Comparison of ENCODE assay signal across 11 mouse cellular contexts in genomic region chr9:45040066-45040845, GRCm38 (mm10). TPM values are rescaled to one million over a fixed set of nuclear protein-coding genes. Genes with fewer than 3 reads are reported as not detected.
A peak's percentile ranks its signal among the peaks of the same experiment; 100 is the strongest.
DNase-seq lines count a peak whose midpoint lies in the region; ATAC-seq and TF ChIP-seq lines count a peak whose summit lies in the region.
"Had no signal": no experiment of that assay in that cellular context is flagged by ENCODE, and none has a peak within 500 bp of the region (broad histone marks: within the 10 kb centered on the region; RNA-seq: fewer than 3 reads in every experiment).

No protein-coding gene starts in this region.

- DNase-seq in heart, adult 2 months, result no peak
- DNase-seq in embryonic facial prominence, embryonic 14.5 days (ENCODE audit: low spot score), result no peak
- DNase-seq in kidney, postnatal 36 days, result peak; percentile 49 to 50
- peak; percentile 12 for DNase-seq in neural tube, embryonic 10.5 days (ENCODE audit: extremely low spot score, low spot score)
- DNase-seq in testis, postnatal 14 days (ENCODE audit: low spot score), result no peak
- DNase-seq in cerebellum, postnatal 10 days, result no peak
- DNase-seq in thymus, postnatal 0 days (ENCODE audit: low spot score), result no peak

- 12% methylated on average over 14 of the region's 14 CpGs for WGBS in heart, embryonic 15.5 days
- 13% methylated on average over 14 of the region's 14 CpGs for WGBS in heart, adult 2 months
- WGBS in embryonic facial prominence, embryonic 14.5 days, result 16% methylated on average over 14 of the region's 14 CpGs

- H3K9ac ChIP-seq in heart, embryonic 15.5 days, result no peak overlapping the region
- no peak overlapping the region for H3K9ac ChIP-seq in heart, adult 2 months (ENCODE audit: low read depth, low read length)
- 0 out of 2 replicates have a peak overlapping the region, but pooled peaks have one; percentile 11 for H3K9ac ChIP-seq in embryonic facial prominence, embryonic 14.5 days (ENCODE audit: low read depth, low read length)
- H3K9ac ChIP-seq: neural tube, embryonic 12.5 days had no signal

- H3K4me2 ChIP-seq in heart, embryonic 15.5 days, result peak overlapping the region; percentile 30; the same call in 1 of the 2 replicates
- H3K4me2 ChIP-seq in embryonic facial prominence, embryonic 14.5 days (ENCODE audit: low read depth, low read length), result peak overlapping the region; percentile 34

- no peak overlapping the region; the same call in 1 of the 2 replicates for H3K4me3 ChIP-seq in heart, embryonic 15.5 days
- H3K4me3 ChIP-seq in heart, adult 2 months, result no peak overlapping the region
- no peak overlapping the region for H3K4me3 ChIP-seq in embryonic facial prominence, embryonic 14.5 days (ENCODE audit: low read depth, low read length)
- H3K4me3 ChIP-seq: neural tube, embryonic 12.5 days had no signal

- intact Hi-C loops in heart, adult 2 months (cut with DNase I), result no loop called here

- no peaks in the 10 kb centered on the region for H3K79me2 ChIP-seq in heart, adult 2 months (replicated peaks; ENCODE audit: control insufficient read depth, insufficient read depth, low read length)

- no peaks in the 10 kb centered on the region for H3K9me3 ChIP-seq in heart, embryonic 15.5 days (replicated peaks)
- no peaks in the 10 kb centered on the region for H3K9me3 ChIP-seq in embryonic facial prominence, embryonic 14.5 days (ENCODE audit: control insufficient read depth, low read length)
- H3K9me3 ChIP-seq: G1E; neural tube, embryonic 12.5 days had no signal

- ATAC-seq in heart, embryonic 15.5 days (replicated peaks; ENCODE audit: insufficient number of reproducible peaks, insufficient read depth, low FRiP score, low read depth), result no peak
- no peak for ATAC-seq in embryonic facial prominence, embryonic 14.5 days (ENCODE audit: low read depth)

- no peak for TF ChIP-seq CTCF in heart, adult 2 months (IDR thresholded peaks at IDR 0.05)

- TF ChIP-seq POLR2A in heart, adult 2 months (IDR thresholded peaks at IDR 0.05; ENCODE audit: insufficient read depth, low read depth, low read length), result no peak

- no peak overlapping the region for H3K27ac ChIP-seq in heart, embryonic 15.5 days
- H3K27ac ChIP-seq in heart, adult 2 months, result no peak overlapping the region
- H3K27ac ChIP-seq in embryonic facial prominence, embryonic 14.5 days (replicated peaks; ENCODE audit: low read depth, low read length), result no peak overlapping the region
- H3K27ac ChIP-seq: neural tube, embryonic 12.5 days had no signal

- H3K36me3 ChIP-seq in heart, embryonic 15.5 days, result no peaks in the 10 kb centered on the region
- no peaks in the 10 kb centered on the region for H3K36me3 ChIP-seq in heart, adult 2 months (ENCODE audit: control insufficient read depth, insufficient read depth, low read length)
- no peaks in the 10 kb centered on the region for H3K36me3 ChIP-seq in embryonic facial prominence, embryonic 14.5 days (ENCODE audit: control insufficient read depth, insufficient read depth, low read length)
- H3K36me3 ChIP-seq: G1E; neural tube, embryonic 12.5 days had no signal

- peaks cover 19% of the 10 kb centered on the region for H3K4me1 ChIP-seq in heart, embryonic 15.5 days (replicated peaks)
- H3K4me1 ChIP-seq in heart, adult 2 months (ENCODE audit: control insufficient read depth, insufficient read depth, low read length), result no peaks in the 10 kb centered on the region
- peaks cover 7% of the 10 kb centered on the region; the same call in 1 of the 2 replicates for H3K4me1 ChIP-seq in embryonic facial prominence, embryonic 14.5 days (ENCODE audit: control insufficient read depth, insufficient read depth, low read length)

- H3K27me3 ChIP-seq in heart, embryonic 15.5 days, result peaks cover 68% of the 10 kb centered on the region
- H3K27me3 ChIP-seq in heart, adult 2 months (ENCODE audit: control insufficient read depth, insufficient read depth, low read length), result peaks cover 9% of the 10 kb centered on the region
- H3K27me3 ChIP-seq in embryonic facial prominence, embryonic 14.5 days (replicated peaks; ENCODE audit: control insufficient read depth, insufficient read depth, low read length), result peaks cover 42% of the 10 kb centered on the region

- no peak for TF ChIP-seq EP300 in heart, adult 2 months (IDR thresholded peaks at IDR 0.05; ENCODE audit: insufficient read depth, low read depth, low read length)

RNA-seq across cellular contexts. Expression of gene Mpzl2, which starts 0.7 kb away (rescaled TPM):
- 1.1 and 7.4 TPM in 2 replicates for polyA plus RNA-seq in heart, embryonic 15.5 days (2015; fragmentation: Nextera tagmentation; extraction: Ambion mirVana)
- 1 to 10 TPM in 1 of 2 experiments, under 1 TPM in 1; 0.77 to 1.2 TPM for total RNA-seq in heart, adult 2 months (2021)
- polyA plus RNA-seq in heart, adult 2 months (2012; rRNA removed), result 1.6 and 1.8 TPM in 2 replicates
- 11.6 and 13.3 TPM in 2 replicates for polyA plus RNA-seq in embryonic facial prominence, embryonic 14.5 days (2014; fragmentation: Nextera tagmentation; extraction: Ambion mirVana)
- 5.9 and 7.4 TPM in 2 replicates for polyA plus RNA-seq in thymus, postnatal 0 days (2015; fragmentation: Nextera tagmentation; extraction: Ambion mirVana)
- polyA plus RNA-seq: G1E had no signal

RNA-seq across cellular contexts. Expression of gene Mpzl3, which starts 14.7 kb away (rescaled TPM):
- 1.4 and 1.6 TPM in 2 replicates for polyA plus RNA-seq in heart, embryonic 15.5 days (2015; fragmentation: Nextera tagmentation; extraction: Ambion mirVana)
- 1 to 10 TPM; 1.4 to 1.8 TPM for total RNA-seq in heart, adult 2 months (2021)
- 0.82 and 1.2 TPM in 2 replicates for polyA plus RNA-seq in heart, adult 2 months (2012; rRNA removed)
- polyA plus RNA-seq in embryonic facial prominence, embryonic 14.5 days (2014; fragmentation: Nextera tagmentation; extraction: Ambion mirVana), result 4.0 TPM in 2 replicates
- 7.7 and 8.9 TPM in 2 replicates for polyA plus RNA-seq in thymus, postnatal 0 days (2015; fragmentation: Nextera tagmentation; extraction: Ambion mirVana)

RNA-seq across cellular contexts. Expression of gene Cd3e, which starts 30.8 kb away (rescaled TPM):
- polyA plus RNA-seq in heart, embryonic 15.5 days (2015; fragmentation: Nextera tagmentation; extraction: Ambion mirVana), result 2.9 and 43.3 TPM in 2 replicates
- under 1 TPM; 0.21 to 0.66 TPM for total RNA-seq in heart, adult 2 months (2021)
- 0.32 and 1.5 TPM in 2 replicates for polyA plus RNA-seq in heart, adult 2 months (2012; rRNA removed)
- polyA plus RNA-seq in embryonic facial prominence, embryonic 14.5 days (2014; fragmentation: Nextera tagmentation; extraction: Ambion mirVana), result 0.10 and 0.25 TPM in 2 replicates
- 511 and 576 TPM in 2 replicates for polyA plus RNA-seq in thymus, postnatal 0 days (2015; fragmentation: Nextera tagmentation; extraction: Ambion mirVana)
- total RNA-seq: layer of hippocampus, postnatal 14 days had no signal
- polyA plus RNA-seq: G1E; neural tube, embryonic 12.5 days had no signal

RNA-seq across cellular contexts. Expression of gene Jaml, which starts 38.7 kb away (rescaled TPM):
- polyA plus RNA-seq in heart, embryonic 15.5 days (2015; fragmentation: Nextera tagmentation; extraction: Ambion mirVana), result 0.19 and 0.71 TPM in 2 replicates
- total RNA-seq in heart, adult 2 months (2021), result under 1 TPM; 0.20 to 0.29 TPM
- 0.14 and 0.18 TPM in 2 replicates for polyA plus RNA-seq in heart, adult 2 months (2012; rRNA removed)
- 0.21 and 0.50 TPM in 2 replicates for polyA plus RNA-seq in embryonic facial prominence, embryonic 14.5 days (2014; fragmentation: Nextera tagmentation; extraction: Ambion mirVana)
- 7.2 and 8.1 TPM in 2 replicates for polyA plus RNA-seq in thymus, postnatal 0 days (2015; fragmentation: Nextera tagmentation; extraction: Ambion mirVana)
- total RNA-seq: G1E had no signal
- polyA plus RNA-seq: G1E had no signal

RNA-seq across cellular contexts. Expression of gene Cd3d, which starts 58.7 kb away (rescaled TPM):
- polyA plus RNA-seq in heart, embryonic 15.5 days (2015; fragmentation: Nextera tagmentation; extraction: Ambion mirVana), result 1.4 and 16.0 TPM in 2 replicates
- total RNA-seq in heart, adult 2 months (2021), result under 1 TPM in 1 of 2 experiments, not detected in 1; 0.66 TPM
- 0.29 and 0.92 TPM in 2 replicates for polyA plus RNA-seq in heart, adult 2 months (2012; rRNA removed)
- polyA plus RNA-seq in embryonic facial prominence, embryonic 14.5 days (2014; fragmentation: Nextera tagmentation; extraction: Ambion mirVana), result not detected in 2 replicates
- polyA plus RNA-seq in thymus, postnatal 0 days (2015; fragmentation: Nextera tagmentation; extraction: Ambion mirVana), result 485 and 511 TPM in 2 replicates
- total RNA-seq: G1E; layer of hippocampus, postnatal 14 days had no signal
- polyA plus RNA-seq: G1E; neural tube, embryonic 12.5 days had no signal

Comparison
In these comparisons a context has a peak if more than half of its experiments do, and no peak if none do; other contexts are left out.
1. DNase-seq: peak in kidney, postnatal 36 days (2 of 2) and neural tube, embryonic 10.5 days (single experiment); none in heart, adult 2 months (0 of 2), embryonic facial prominence, embryonic 14.5 days (single experiment), testis, postnatal 14 days (single experiment), cerebellum, postnatal 10 days (0 of 2) and thymus, postnatal 0 days (single experiment).
2. RNA of gene Cd3e, which starts 30.8 kb away (polyA plus RNA-seq): 511 to 576 TPM in thymus, postnatal 0 days; 2.9 to 43.3 TPM in heart, embryonic 15.5 days, 0.32 to 1.5 TPM in heart, adult 2 months and 0.10 to 0.25 TPM in embryonic facial prominence, embryonic 14.5 days; every median in the first group is over 10 times any median in the second.